Mouse (Mus musculus): Measurements from ENCODE around the gene Bcas3.

Bcas3 gene

GRCm38 (mm10) chr11:85352539-85353380 is at the start of gene Bcas3:
TSS of gene Bcas3 (plus strand) at chr11:85353167.
- DNase-seq (ENCODE audit: low read depth, low spot score): peak; percentile 98

GRCm38 (mm10) chr11:85306577-85307260 is 46.2 kb upstream of the Bcas3 start:
- DNase-seq (ENCODE audit: low read depth, low spot score): no peak

- no peak for DNase-seq (ENCODE audit: low read depth, low spot score)
These were observed 44.2 kb upstream of the Bcas3 start for GRCm38 (mm10) chr11:85308799-85309198.

GRCm38 (mm10) chr11:85310407-85310712 is 42.6 kb upstream of the Bcas3 start:
- no peak for DNase-seq (ENCODE audit: low read depth, low spot score)

DNA sequence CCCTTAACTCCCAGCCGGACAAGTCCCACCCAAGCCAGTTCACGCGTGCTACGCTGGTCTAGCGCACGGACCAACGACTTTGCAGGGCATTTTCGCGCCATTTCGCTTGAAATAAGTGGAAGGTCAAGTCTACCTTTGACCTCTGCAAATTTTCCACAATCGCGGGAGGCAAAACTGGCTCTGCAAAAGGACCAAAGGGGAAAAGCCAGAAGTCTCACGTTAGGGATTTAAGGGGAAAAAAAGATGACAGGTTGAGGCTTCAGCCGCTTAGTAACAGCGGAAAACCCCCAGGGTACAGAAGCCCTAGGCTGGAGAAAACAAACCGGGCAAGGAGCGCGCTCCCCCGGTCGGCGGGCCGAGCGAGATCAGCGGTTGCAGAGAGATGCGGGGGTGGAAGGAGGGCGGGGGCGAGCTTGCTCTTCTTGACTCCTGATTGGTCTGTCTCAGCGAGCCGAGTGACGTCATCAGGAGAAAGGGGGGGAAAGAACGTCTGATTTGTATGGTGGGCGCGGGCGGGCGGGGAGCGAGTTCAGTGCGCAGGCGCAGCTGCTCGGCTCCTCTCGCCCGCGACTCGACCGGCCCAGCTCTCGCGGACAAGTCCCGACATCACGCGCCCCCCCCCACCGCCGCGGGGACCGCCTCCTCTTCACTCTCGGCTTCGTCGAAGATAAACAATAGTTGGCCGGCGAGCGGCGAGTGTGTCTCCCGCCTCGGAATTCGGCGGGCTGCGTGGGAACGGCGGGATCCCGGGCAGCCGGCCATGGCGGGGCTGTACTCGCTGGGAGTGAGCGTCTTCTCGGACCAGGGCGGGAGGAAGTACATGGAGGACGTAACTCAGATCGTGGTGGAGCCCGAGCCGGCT is 42.0 kb upstream of the Bcas3 start, which contains the start of gene Ppm1d:
TSS of gene Ppm1d (plus strand) at position 532 of the 862 bp plus-strand sequence.
- DNase-seq (ENCODE audit: low read depth, low spot score): peak; percentile 100

GRCm38 (mm10) chr11:85311645-85312490 is 41.1 kb upstream of the Bcas3 start:
- DNase-seq (ENCODE audit: low read depth, low spot score): peak; percentile 54

DNA sequence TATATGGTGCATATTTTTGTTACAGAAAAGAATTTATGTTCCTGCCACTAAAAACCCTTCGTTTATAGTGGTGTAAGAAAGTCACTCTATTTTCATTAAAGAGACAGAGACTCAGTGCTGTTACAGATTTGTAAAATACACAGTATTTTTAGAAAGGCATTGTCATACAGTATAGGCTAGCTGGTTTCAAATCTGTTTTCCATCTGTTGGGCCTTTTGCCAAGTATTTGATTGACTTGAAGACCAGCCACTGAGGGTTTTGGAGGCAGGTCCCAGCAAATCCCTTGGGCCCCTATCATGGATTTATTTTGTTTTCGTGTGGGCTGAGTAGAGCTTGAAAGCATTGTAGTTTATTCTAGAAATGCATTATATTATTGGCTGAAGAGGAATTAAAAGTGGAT is 40.1 kb upstream of the Bcas3 start:
- peak; percentile 81 for DNase-seq (ENCODE audit: low read depth, low spot score)

DNA sequence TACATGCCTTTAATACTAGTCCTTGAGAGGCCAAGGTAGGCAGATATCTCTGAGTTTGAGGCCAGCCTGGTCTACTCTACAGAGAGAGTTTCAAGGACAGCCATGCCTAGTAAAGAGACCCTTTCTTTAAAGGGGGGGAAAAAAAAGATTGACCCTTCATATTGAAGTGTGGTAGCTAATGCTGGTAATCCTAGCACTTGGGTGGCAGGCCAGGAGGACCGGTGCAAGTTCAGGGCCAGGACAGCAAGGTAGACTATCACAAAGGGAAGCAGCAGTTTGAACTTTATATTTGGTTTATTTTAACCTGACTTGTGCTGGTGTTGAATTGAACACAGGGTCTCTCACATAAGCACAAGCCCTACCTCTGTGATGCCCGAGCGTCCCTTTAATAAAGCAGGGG is 39.6 kb upstream of the Bcas3 start:
- no peak for DNase-seq (ENCODE audit: low read depth, low spot score)

DNA sequence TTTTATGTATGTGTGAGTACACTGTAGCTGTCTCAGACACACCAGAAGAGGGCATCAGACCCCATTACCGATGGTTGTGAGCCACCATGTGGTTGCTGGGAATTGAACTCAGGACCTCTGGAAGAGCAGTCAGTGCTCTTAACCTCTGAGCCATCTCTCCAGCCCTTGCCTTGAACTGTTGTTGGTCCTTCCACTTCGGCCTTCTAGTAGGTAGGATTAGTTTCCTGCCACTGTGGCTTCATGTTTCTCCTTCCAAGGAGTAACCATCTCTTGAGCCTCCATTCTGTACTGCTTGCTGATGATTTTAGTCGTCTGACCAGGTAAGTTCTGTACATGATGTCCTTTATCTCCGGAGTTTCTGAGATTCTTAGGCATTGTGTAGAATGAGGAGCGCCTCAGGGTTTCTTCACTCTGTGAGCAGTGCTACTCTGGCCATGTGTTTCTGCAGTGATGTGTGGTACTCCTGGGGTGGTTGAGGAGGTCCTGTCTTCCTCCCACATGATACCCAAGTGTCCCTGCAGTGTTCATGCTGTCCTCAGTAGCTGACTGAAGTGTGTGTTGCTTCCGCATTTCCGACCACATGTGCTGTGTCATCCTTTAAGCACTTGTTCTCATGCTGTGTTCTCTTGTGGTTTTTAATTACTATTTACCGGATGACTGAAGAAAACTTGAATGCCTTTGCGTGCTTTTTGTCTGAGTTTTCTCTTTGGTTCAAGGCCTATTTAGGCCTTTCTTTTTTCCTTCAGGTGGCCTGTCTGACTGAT is 29.2 kb upstream of the Bcas3 start:
- no peak for DNase-seq (ENCODE audit: low read depth, low spot score)

- DNase-seq (ENCODE audit: low read depth, low spot score): no peak
These were observed 24.2 kb upstream of the Bcas3 start for GRCm38 (mm10) chr11:85328717-85329116.

GRCm38 (mm10) chr11:85329167-85329894 is 23.6 kb upstream of the Bcas3 start:
- DNase-seq (ENCODE audit: low read depth, low spot score): no peak

- DNase-seq (ENCODE audit: low read depth, low spot score): peak; percentile 10
These were observed 18.2 kb upstream of the Bcas3 start for GRCm38 (mm10) chr11:85334778-85335177.

GRCm38 (mm10) chr11:85339173-85339831 is 13.7 kb upstream of the Bcas3 start:
- no peak for DNase-seq (ENCODE audit: low read depth, low spot score)

DNA sequence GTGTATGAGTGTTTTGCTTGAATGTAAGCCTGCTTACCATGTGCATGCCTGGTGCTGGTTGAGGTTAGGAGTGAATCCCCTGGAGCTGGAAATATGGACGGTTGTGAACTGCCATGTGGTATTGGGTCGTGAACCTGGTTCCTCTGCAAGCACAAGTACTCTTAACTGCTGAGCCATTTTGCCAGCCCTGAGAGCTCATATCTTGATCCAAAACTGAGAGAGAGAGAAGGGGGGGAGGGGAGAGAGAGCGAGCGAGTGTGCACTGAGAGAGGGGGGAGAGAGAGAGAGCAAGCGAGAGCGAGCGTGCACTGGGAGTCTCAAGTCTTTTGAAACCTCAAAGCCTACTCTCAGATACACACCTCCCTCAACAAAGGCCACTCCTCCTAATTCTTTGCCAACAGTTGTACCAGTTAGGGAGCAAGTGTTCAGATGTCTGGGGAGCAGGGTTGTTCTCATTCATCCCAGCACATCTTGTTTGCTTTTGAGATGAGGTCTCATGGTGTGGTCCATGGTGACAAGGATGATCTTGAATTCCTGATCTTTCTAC is 12.8 kb upstream of the Bcas3 start:
- no peak for DNase-seq (ENCODE audit: low read depth, low spot score)

DNA sequence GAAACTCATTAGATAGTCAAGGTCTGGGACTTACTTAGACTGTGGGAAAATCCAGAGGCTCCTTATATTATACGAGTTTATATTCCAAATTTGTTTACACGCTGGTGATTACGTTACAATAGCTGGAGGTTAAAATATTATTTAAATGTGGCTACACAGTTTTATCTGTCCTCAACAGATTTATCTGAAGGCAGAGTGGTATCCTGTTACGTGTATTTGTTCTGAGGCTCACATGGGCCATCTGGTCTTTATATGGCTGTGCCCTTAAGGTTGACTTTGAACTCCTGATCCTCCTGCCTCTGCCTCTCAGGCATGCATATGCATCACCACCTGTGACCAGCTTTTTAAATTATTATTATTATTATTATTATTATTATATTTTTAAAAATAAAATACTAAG is 852 bp downstream of the Bcas3 start:
- no peak for DNase-seq (ENCODE audit: low read depth, low spot score)

DNA sequence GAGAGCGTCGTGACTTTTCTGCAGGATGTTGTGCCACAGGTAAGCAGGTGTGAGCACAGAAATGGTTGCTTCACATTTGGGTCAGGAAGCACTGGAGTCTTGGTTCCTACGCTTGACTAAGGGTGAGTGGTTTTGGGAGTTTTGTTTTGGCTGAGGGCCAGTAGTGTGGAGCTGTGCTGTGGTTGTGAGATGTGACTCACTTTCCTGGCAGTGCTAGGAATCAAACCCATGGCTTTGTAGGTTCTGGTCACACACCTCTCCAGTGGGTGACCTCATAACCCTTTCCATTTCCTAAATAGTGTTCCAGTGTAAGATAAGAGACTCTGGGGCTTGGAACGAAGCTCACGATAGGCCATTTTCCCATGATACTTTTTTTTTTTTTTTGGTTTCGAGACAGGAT is 6.7 kb downstream of the Bcas3 start:
- no peak for DNase-seq (ENCODE audit: low read depth, low spot score)

GRCm38 (mm10) chr11:85361621-85362020 is 8.7 kb downstream of the Bcas3 start:
- no peak for DNase-seq (ENCODE audit: low read depth, low spot score)

DNA sequence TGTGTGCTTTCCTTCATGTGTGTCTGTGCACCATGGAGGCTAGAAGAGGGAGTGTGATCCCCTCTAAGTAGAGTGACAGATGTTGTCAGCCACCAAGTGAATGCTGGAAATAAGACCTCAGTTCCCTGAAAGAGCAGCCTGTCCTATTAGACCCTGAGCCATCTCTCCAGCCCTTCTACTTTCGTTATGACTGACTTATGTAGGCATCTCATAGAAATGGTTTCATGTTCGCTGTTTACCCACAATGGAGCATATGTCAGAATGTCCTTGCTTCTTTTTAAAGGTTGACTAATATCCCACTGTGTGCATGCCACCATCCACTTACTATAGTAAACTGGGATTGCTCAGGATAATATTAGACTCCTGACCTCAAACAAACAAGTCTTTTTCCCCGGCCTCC is 13.2 kb downstream of the Bcas3 start:
- DNase-seq (ENCODE audit: low read depth, low spot score): no peak

GRCm38 (mm10) chr11:85367823-85368222 is 14.9 kb downstream of the Bcas3 start:
- DNase-seq (ENCODE audit: low read depth, low spot score): no peak

Data from mesoderm, embryonic 11.5 days (tissue).